Mouse (Mus musculus) kidney, adult 2 months (tissue): Measurements from ENCODE around the gene Gm6904. TPM values are rescaled to one million over a fixed set of nuclear protein-coding genes. Genes with fewer than 3 reads are reported as not detected.

ENCODE experiments used
- DNase-seq: peaks from one replicate; pipeline ENCODE4 v3.0.0; 2021
- H3K27ac ChIP-seq: fragments of 200-500 bp; 2 replicates; pipeline ENCODE4 v1.5.1; 2012; ENCODE audit warnings: low read depth, low read length, control low read depth, inconsistent platforms; ENCODE audit not compliant: insufficient read depth
- H3K27me3 ChIP-seq: fragments of 200-500 bp; replicated peaks from 2 replicates; pipeline ENCODE4 v1.6.1; 2012; ENCODE audit warnings: mild to moderate bottlenecking, moderate library complexity, low read length, inconsistent platforms; ENCODE audit not compliant: control insufficient read depth, insufficient read depth
- H3K36me3 ChIP-seq: fragments of 200-500 bp; 2 replicates; pipeline ENCODE4 v1.6.1; 2012; ENCODE audit warnings: mild to moderate bottlenecking, moderate library complexity, low read length, inconsistent platforms; ENCODE audit not compliant: control insufficient read depth, insufficient read depth
- H3K4me1 ChIP-seq: fragments of 200-500 bp; 2 replicates; pipeline ENCODE4 v1.6.1; 2011; ENCODE audit warnings: low read length; ENCODE audit not compliant: control insufficient read depth, insufficient read depth
- H3K4me3 ChIP-seq: fragments of 200-500 bp; 2 replicates; pipeline ENCODE4 v1.5.1; 2011; ENCODE audit warnings: mild to moderate bottlenecking, low read depth, low read length, control low read depth; ENCODE audit not compliant: insufficient read depth
- CTCF ChIP-seq: fragments of 200-500 bp; conservative IDR thresholded peaks from 2 replicates; pipeline ENCODE4 v1.5.1; 2011; ENCODE audit warnings: low read depth, mild to moderate bottlenecking, control low read depth, low read length, moderate library complexity, mixed read lengths; ENCODE audit not compliant: insufficient read depth, insufficient read length
- POLR2A ChIP-seq: fragments of 200-500 bp; IDR thresholded peaks from one replicate; pipeline ENCODE4 v1.6.1; 2011; ENCODE audit warnings: low read depth, low read length, control low read depth
- WGBS: fragments of 180-500 bp; shearing (Covaris S2); methylation state at CpG from one replicate; pipeline ENCODE4 v1.1.7; 2018; 5-methylcytosine and 5-hydroxymethylcytosine counted together
- polyA plus RNA-seq: library from polyadenylated mRNA; depleted of rRNA; stranded (reverse); fragments of >200 nt; gene quantifications from 2 replicates; pipeline ENCODE4 v1.2.3, GENCODE M21; 2012; rRNA removed

Gm6904 gene
- polyA plus RNA-seq, 1 experiment, result 0.11 TPM

- H3K27me3 ChIP-seq, result no peaks in the 10 kb centered on the region
- 68% methylated on average over 7 of the region's 7 CpGs for WGBS
- no peaks in the 10 kb centered on the region; the same call in 1 of the 2 replicates for H3K4me1 ChIP-seq
- no peak overlapping the region for H3K27ac ChIP-seq
- no peak overlapping the region for H3K4me3 ChIP-seq
- no peak for DNase-seq
- TF ChIP-seq POLR2A (no peak), CTCF (no peak)
- no peaks in the 10 kb centered on the region for H3K36me3 ChIP-seq
Measured at GRCm38 (mm10) chr14:59205461-59205860, 54.6 kb downstream of the Gm6904 start.

- 4% methylated on average over 21 of the region's 21 CpGs for WGBS
- TF ChIP-seq CTCF (no peak), POLR2A (no peak)
Measured at GRCm38 (mm10) chr14:59201604-59202215, 58.3 kb downstream of the Gm6904 start.

DNA sequence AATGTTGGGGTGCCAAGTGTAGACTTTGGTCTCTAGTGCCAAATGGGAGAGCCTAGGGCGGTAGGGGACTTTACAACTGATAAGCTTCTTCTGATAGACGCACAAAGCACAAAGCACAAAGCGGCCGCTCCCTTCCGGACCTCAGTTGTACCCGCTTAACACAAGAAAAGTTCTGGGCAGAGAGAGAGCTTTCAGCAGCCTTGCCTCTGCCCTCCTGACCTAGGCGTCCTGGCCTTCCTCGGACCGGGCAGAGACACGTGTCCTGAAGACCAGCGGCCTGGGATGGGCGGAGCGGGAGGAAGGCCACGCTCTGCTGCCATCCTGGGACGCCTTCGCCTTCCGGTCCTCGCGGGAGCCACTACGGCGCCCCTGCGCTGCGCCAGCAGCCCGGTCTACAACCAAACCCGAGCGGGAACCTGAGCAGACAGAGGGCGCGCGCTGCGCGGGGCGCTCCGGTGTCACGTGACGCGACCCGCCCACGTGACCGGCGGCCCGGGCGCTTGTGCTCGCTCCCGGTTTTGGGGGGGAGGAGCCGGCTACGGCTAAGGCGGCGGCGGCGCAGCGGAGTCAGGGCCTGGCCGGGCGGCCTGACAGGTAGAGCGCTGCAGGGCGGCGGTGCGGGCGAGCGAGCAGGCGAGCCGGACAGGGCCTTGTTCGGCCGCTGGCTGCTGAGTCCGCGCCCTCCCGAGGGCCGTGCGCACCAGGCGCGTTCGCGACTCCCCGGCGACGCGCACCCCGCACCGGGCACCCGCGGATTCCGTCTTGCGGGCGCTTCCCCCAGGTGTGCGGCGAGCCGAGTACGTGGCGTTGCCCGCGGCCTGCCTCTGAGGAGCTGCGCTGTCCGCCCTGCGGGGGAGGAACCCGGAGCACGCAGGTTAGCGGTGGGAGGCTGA, 59.1 kb downstream of the Gm6904 start, which contains the start of gene Rcbtb1:
Rcbtb1 (plus strand) TSS at position 499 of the 893 bp plus-strand sequence.
- TF ChIP-seq POLR2A (no peak), CTCF (peak; percentile 29; the same call in 1 of the 2 replicates)
- Histone ChIP-seq H3K4me1 (no peaks in the 10 kb centered on the region; the same call in 1 of the 2 replicates), H3K27me3 (no peaks in the 10 kb centered on the region), H3K4me3 (peak within 1 kb of the TSS; percentile 86), H3K27ac (peak within 1 kb of the TSS; percentile 87), H3K36me3 (no peaks in the 10 kb centered on the region)
- DNase-seq, result peak; percentile 97
- WGBS, result under 1% methylated on average over 96 of the region's 96 CpGs

More at GRCm38 (mm10) chr14:59201604-59202215, 58.3 kb downstream of the Gm6904 start:
- H3K27me3 ChIP-seq, result no peaks in the 10 kb centered on the region
- H3K36me3 ChIP-seq, result no peaks in the 10 kb centered on the region
- DNase-seq, result no peak
- H3K27ac ChIP-seq, result peak overlapping the region; percentile 87
- H3K4me1 ChIP-seq, result no peaks in the 10 kb centered on the region; the same call in 1 of the 2 replicates
- H3K4me3 ChIP-seq, result peak overlapping the region; percentile 86

Other genes starting within 250 kb of the Gm6904 start
- 0.24 TPM in 1 of 2 replicates, not detected in the other for gene 1700129C05Rik, start 117.3 kb downstream of the Gm6904 start, polyA plus RNA-seq
- gene Gm5142, start 81.5 kb downstream of the Gm6904 start, polyA plus RNA-seq, result 0.23 TPM in 2 replicates
- 11.9 and 13.2 TPM in 2 replicates for gene Rcbtb1, start 59.0 kb downstream of the Gm6904 start, polyA plus RNA-seq
- gene Phf11a, start 37.3 kb upstream of the Gm6904 start, polyA plus RNA-seq, result 0.50 and 0.94 TPM in 2 replicates
- gene Phf11b, start 81.1 kb upstream of the Gm6904 start, polyA plus RNA-seq, result 1.1 and 2.3 TPM in 2 replicates
- gene Phf11d, start 105.3 kb upstream of the Gm6904 start, polyA plus RNA-seq, result 6.3 and 8.0 TPM in 2 replicates
- 0.52 and 0.77 TPM in 2 replicates for gene Phf11c, start 135.2 kb upstream of the Gm6904 start, polyA plus RNA-seq
- 4.9 and 5.5 TPM in 2 replicates for gene Setdb2, start 180.7 kb upstream of the Gm6904 start, polyA plus RNA-seq
- 19.9 and 24.6 TPM in 2 replicates for gene Cab39l, start 180.8 kb upstream of the Gm6904 start, polyA plus RNA-seq